Mouse (Mus musculus) large intestine, adult 2 months (tissue): ENCODE data around the gene Fam120a. TPM values are rescaled to one million over a fixed set of nuclear protein-coding genes. Genes with fewer than 3 reads are reported as not detected.

Source experiments
- DNase-seq: peaks from one replicate; pipeline ENCODE4 v3.0.0-alpha.2; 2012; ENCODE audit warnings: low read depth, low spot score
- WGBS: fragments of 180-500 bp; shearing (Covaris S2); methylation state at CpG from one replicate; pipeline ENCODE4 v1.1.7; 2018; 5-methylcytosine and 5-hydroxymethylcytosine counted together
- polyA plus RNA-seq: library from polyadenylated mRNA; depleted of rRNA; stranded (reverse); fragments of >200 nt; gene quantifications from 2 replicates; pipeline ENCODE4 v1.2.3, GENCODE M21; 2012

The Fam120a gene
- polyA plus RNA-seq, 1 experiment, result 78.1 TPM

DNA sequence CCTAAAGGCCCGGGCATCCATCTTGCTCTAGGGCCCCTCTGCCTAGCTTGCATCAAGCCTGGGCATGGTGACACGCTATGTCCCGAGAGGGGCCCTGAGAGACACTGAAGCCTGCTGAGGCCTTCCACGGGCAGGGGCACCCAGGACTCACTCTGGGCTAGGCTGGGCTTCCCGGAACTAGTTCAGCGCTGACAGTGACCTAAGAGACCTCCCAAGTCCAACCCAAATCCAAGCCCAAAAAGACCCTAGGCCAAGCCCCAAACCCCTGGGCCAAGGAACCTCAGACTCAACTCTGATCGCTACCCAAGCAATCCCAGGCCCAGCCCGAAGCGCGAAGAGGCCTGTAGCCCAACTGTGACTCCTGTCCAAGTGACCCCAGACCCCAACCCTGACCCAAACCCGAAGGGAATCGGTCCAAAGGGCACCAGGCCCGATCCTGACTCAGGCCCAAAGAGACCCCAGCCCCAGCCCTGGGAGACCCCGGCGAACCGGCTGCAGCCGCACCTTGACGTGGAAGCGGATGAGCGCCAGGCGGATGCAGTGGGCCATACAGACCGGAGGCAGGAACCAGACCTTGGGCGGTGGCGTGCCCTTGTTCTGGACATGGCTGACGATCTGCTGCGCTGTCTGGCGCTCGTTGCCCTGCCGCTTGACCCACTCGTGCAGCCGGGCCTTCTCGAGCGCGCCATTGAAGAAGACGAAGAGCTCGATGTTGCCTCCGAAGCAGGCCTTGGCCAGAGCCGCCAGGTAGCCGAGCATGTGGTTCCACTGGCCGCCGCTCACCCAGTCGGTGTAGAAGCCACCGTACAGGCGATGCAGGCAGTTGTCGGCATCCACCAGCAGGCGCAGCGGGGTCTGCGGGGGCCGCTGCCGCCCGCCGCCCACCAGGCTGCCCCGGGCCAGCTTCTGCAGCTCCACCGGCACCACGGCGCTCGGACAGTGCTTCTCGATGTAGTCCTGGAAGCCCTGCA, 681 bp downstream of the Fam120a start:
- DNase-seq, result no peak
- WGBS, result under 1% methylated on average over 58 of the region's 58 CpGs

GRCm38 (mm10) chr13:48965559-48966525, 2.0 kb downstream of the Fam120a start:
- WGBS, result 0% methylated on average over 7 of the region's 7 CpGs
- no peak for DNase-seq

DNA sequence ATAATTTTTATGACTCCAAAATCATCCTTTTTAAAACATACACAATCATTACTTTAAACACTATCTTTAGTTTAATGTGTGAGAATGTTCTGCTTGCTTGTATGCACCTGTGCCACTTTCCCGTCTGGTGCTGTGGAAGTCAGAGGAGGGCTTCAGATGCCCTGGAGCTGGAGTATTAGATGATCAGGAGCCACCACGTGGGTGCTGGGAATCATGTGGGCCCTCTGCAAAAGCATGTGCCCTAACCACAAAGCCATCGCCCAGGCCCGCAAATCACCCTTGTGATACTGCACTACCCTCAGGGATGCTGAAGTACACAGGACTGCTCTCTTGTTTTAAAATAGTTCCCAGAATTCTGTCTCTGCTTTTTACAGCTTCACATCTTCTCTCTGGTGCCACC, 3.0 kb downstream of the Fam120a start:
- no peak for DNase-seq
- 23% methylated on average over 4 of the region's 4 CpGs for WGBS

DNA sequence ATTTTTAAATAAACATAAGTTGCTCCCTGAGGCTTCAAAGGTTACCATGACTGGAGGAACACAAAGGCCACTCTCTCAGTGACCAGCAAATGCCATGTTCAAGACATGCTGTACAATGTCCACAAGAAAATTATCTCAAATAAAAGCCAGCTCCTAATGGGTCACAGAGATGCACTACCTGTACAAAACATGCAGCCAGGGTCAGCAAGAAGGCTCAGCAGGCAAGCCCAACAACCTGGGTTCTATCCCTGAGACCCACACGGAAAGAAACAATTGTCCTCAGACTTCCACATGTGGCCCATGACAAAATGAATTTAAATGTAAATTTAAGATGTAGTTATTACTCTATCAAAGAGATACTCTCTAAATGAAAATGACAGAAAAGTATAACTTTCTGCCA, 4.7 kb downstream of the Fam120a start:
- WGBS, result 31% methylated on average over 1 of the region's 1 CpGs

GRCm38 (mm10) chr13:48962519-48962918, 5.3 kb downstream of the Fam120a start:
- peak; percentile 91 for DNase-seq
- WGBS, result 3% methylated on average over 3 of the region's 3 CpGs

More for the DNA sequence above, 4.7 kb downstream of the Fam120a start:
- DNase-seq, result no peak

- no peak for DNase-seq
- WGBS, result 21% methylated on average over 4 of the region's 4 CpGs
These were observed 9.2 kb downstream of the Fam120a start for GRCm38 (mm10) chr13:48958608-48959007.

- 46% methylated on average over 4 of the region's 4 CpGs for WGBS
- no peak for DNase-seq
These were observed 13.0 kb downstream of the Fam120a start for GRCm38 (mm10) chr13:48954825-48955224.

GRCm38 (mm10) chr13:48950600-48951241, 17.1 kb downstream of the Fam120a start:
- no peak for DNase-seq
- 19% methylated on average over 5 of the region's 5 CpGs for WGBS

- WGBS, result 92% methylated on average over 6 of the region's 6 CpGs
- DNase-seq, result no peak
These were observed 18.9 kb downstream of the Fam120a start for GRCm38 (mm10) chr13:48948951-48949350.

- DNase-seq, result no peak
- WGBS, result 51% methylated on average over 1 of the region's 1 CpGs
These were observed 23.2 kb downstream of the Fam120a start for GRCm38 (mm10) chr13:48944571-48944970.

DNA sequence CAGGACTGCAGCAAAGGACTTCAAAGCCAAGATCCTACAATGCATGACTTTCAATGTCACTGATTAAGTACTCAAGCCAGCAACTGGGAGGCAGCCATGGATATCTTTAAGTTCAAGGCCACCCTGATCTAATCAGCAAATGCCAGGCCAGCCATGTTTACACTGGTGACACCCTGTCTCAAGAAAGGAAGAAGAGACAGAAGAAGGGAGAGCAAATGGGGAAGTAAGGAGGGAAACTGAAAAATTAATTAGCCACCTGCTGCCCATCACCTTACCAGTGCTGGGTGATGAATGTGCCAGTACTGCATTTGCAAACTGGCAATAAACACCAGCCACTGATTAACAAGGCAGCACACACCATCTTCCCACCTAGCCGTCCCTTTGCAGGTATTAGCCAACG, 25.3 kb downstream of the Fam120a start:
- no peak for DNase-seq
- 36% methylated on average over 2 of the region's 2 CpGs for WGBS

GRCm38 (mm10) chr13:48941773-48942172, 26.0 kb downstream of the Fam120a start:
- DNase-seq, result no peak
- 57% methylated on average over 3 of the region's 3 CpGs for WGBS

DNA sequence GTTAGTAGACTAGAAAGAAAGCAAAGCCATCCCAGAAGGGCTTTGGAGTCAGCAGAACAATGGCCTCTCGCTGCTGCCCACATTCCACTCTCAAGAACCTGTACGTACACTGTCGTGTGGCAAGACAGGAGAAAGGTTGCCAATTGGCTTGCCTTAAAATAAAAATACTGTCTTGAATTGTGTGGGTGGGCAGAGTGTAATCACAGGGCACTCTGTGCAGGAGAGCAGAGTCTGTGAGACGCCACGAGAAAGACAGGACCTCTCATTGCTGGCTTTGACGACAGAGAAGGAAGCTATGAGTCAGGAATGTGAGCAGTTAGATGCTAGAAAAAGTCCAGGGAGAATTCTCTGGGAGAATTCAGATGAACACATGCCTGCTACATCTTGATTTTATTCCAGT, 33.2 kb downstream of the Fam120a start:
- 57% methylated on average over 6 of the region's 6 CpGs for WGBS
- no peak for DNase-seq

GRCm38 (mm10) chr13:48932692-48933091, 35.1 kb downstream of the Fam120a start:
- no peak for DNase-seq

DNA sequence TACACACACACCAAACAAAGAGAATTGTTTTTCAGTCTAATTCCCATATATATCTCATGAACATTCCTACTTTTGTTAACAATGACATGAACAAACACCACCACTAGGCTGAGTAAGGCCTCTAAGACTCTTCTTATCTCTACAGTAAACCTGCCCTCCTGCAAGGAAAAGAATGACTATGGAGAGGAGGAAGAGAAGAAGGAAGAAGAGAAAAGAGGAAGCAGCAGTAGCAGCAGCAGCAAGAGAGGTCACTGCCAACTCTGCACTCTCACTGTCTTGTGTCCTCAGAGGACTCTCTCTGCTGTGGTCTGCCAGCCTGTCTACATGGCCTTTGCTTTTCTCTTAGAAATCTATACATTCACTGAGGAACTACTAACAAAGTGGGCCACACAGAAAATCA, 36.1 kb downstream of the Fam120a start:
- no peak for DNase-seq

More at GRCm38 (mm10) chr13:48932692-48933091, 35.1 kb downstream of the Fam120a start:
- WGBS, result 42% methylated on average over 3 of the region's 3 CpGs

- no peak for DNase-seq
- 82% methylated on average over 5 of the region's 5 CpGs for WGBS
These were observed 36.6 kb downstream of the Fam120a start for GRCm38 (mm10) chr13:48931232-48931631.

DNA sequence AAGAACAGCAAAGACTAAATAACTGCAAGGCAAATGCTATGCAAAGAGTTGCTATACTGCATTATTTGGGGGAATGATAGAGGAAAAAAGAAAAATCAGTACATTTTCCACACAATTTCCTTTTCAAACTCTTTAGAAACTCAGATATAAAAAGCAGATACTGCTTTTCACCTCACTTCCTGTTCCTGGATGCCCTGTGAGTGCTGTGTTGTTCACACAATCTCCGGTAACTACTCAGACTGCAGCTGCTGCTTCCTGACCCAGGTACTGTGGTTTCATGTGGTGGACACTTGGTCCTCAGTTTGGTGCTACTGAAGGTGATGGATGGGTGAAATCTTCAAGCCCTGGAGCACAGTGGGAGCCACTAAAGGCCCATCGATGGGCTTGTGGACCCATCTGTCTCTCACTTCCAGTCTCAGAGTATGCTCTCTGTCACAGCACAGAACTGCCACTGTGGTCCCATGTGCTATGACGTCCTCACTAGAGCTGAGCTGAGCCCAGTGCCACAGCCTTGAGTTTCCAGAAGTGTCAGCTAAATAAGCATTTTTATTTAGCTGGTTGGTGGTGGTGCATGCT, 38.2 kb downstream of the Fam120a start:
- 73% methylated on average over 3 of the region's 3 CpGs for WGBS
- no peak for DNase-seq

DNA sequence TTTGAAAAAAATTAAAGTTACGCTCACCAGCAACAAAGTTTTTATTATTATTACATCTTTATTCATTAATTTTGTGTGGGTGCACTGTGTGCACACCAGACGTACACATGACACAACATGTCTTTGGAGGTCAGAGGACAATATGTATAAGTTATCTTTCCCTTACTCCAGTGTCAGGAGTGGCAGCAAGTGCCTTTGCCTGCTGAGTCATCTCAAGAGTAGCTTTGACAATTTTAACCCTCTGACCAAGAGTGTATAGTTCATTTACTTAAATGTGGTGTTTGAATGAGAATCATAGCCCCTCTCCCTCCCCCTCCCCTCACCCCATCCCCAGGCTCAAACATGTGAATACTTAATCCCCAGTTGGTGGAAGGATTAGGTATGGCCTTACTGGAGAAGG, 40.2 kb downstream of the Fam120a start:
- WGBS, result 92% methylated on average over 2 of the region's 2 CpGs
- DNase-seq, result no peak

- WGBS, result 46% methylated on average over 2 of the region's 2 CpGs
- DNase-seq, result no peak
These were observed 45.1 kb downstream of the Fam120a start for GRCm38 (mm10) chr13:48922712-48923111.
